Mouse (Mus musculus) lung, postnatal 0 days (tissue): ENCODE data around the gene Fam160a1.

Experiments used
- CTCF ChIP-seq: IDR thresholded peaks from 2 replicates; pipeline ENCODE4 v1.5.1; 2016; ENCODE audit warnings: antibody characterized with exemption, mild to moderate bottlenecking
- EP300 ChIP-seq: IDR thresholded peaks from 2 replicates; pipeline ENCODE4 v1.6.1; 2016; ENCODE audit warnings: antibody characterized with exemption, mild to moderate bottlenecking, control low read depth

DNA sequence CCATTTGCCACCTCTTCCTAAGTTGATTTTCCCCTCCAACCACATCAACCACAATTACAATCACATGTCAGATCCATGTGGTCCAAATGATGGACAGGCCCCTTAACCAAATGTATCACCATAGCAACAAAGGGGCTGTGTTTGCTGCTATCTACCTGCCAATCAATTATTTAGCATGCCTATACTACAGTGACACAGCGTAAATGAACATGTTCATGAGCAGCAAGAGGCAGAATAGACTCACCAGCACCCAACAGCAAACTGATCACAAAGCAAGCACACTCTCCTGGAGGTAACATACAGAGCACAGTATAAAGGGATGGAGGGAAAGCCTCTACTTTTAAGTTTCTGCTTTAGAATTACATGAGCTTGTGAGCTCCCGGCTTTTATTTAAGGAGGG, 36.8 kb downstream of the Fam160a1 start:
- no peak for TF ChIP-seq CTCF
- no peak for TF ChIP-seq EP300
